Mouse (Mus musculus) neural tube, embryonic 11.5 days (tissue): ENCODE results near the gene Vps11. TPM values are rescaled to one million over a fixed set of nuclear protein-coding genes. Genes with fewer than 3 reads are reported as not detected.
A peak's percentile ranks its signal among the peaks of the same experiment; 100 is the strongest.
"Not testable (repeated sequence)": the region's sequence is repeated elsewhere in the genome, so short reads cannot be mapped to it uniquely, and the experiment has no call there.

Experiments used
- ATAC-seq: fragments of 200-750 bp; cut with Nextera tagmentation; 2 replicates; pipeline ENCODE4 v1.8.0; 2017; ENCODE audit warnings: moderate number of reproducible peaks, mild to moderate bottlenecking, moderate TSS enrichment, moderate library complexity; ENCODE audit not compliant: insufficient read depth, low FRiP score, low TSS enrichment
- DNase-seq: peaks from one replicate; pipeline ENCODE4 v3.0.0-alpha.2; 2015; ENCODE audit warnings: low spot score
- H3K27ac ChIP-seq: fragments of 300-500 bp; sonication (generic); 2 replicates; pipeline ENCODE4 v1.5.1; 2014; ENCODE audit warnings: low read depth, mild to moderate bottlenecking, low read length
- H3K27me3 ChIP-seq: fragments of 300-500 bp; sonication (generic); 2 replicates; pipeline ENCODE4 v1.6.1; 2014; ENCODE audit warnings: mild to moderate bottlenecking, low read length, mixed read lengths; ENCODE audit not compliant: control insufficient read depth, insufficient read depth
- H3K36me3 ChIP-seq: fragments of 300-500 bp; sonication (generic); 2 replicates; pipeline ENCODE4 v1.6.1; 2014; ENCODE audit warnings: mild to moderate bottlenecking, low read length, moderate library complexity, mixed read lengths; ENCODE audit not compliant: control insufficient read depth, insufficient read depth
- H3K4me1 ChIP-seq: fragments of 300-500 bp; sonication (generic); 2 replicates; pipeline ENCODE4 v1.6.1; 2014; ENCODE audit warnings: low read length, mixed read lengths; ENCODE audit not compliant: control insufficient read depth, insufficient read depth
- H3K4me2 ChIP-seq: fragments of 300-500 bp; sonication (generic); 2 replicates; pipeline ENCODE4 v1.6.1; 2014; ENCODE audit warnings: low read depth, mild to moderate bottlenecking, moderate library complexity
- H3K4me3 ChIP-seq: fragments of 300-500 bp; sonication (generic); 2 replicates; pipeline ENCODE4 v1.5.1; 2014; ENCODE audit warnings: low read depth, low read length
- H3K9ac ChIP-seq: fragments of 300-500 bp; sonication (generic); 2 replicates; pipeline ENCODE4 v1.6.1; 2014; ENCODE audit warnings: mild to moderate bottlenecking, low read length
- H3K9me3 ChIP-seq: fragments of 300-500 bp; sonication (generic); 2 replicates; pipeline ENCODE4 v1.6.1; 2016; ENCODE audit warnings: low read length; ENCODE audit not compliant: control insufficient read depth
- WGBS: fragments of 180-500 bp; shearing (Covaris S2); extraction: QIAGEN DNeasy Blood & Tissue Kit; methylation state at CpG from one replicate; pipeline ENCODE4 v1.1.7; 2014; 5-methylcytosine and 5-hydroxymethylcytosine counted together
- microRNA-seq: library from miRNA; unstranded; fragments of <30 nt; microRNA quantifications from one replicate; pipeline ENCODE4, GENCODE M21; 2016
- polyA plus RNA-seq: library from polyadenylated mRNA; unstranded; fragments of >200 nt; fragmentation: Nextera tagmentation; extraction: Ambion mirVana; gene quantifications from 2 replicates; pipeline ENCODE4 v1.2.1, GENCODE M21; 2014

Vps11 gene
- polyA plus RNA-seq, 1 experiment from 2014 or later = 32.9 TPM

DNA sequence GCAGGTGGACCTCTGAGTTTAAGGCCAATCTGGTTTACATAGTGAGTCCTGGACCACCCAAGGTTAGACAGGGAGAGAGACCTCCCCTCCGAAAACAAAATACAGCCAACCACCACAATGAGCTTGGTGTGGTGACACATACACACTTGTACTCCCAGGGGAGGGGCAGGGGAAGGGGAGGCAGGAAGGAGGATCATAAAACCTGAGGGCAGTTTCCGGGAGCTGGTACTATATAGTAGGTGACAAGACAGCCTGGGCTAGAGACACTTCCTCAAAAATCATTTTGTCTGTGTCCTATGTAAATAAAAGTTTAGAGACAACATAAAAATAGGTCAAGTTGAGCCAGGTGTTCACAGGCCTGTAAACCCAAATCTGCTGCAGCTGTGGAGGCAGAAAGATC, 54.2 kb downstream of the Vps11 start:
- ATAC-seq = no peak
- no peak for DNase-seq
- H3K9ac ChIP-seq = no peak overlapping the region
- H3K27me3 ChIP-seq = no peaks in the 10 kb centered on the region
- no peaks in the 10 kb centered on the region for H3K9me3 ChIP-seq
- H3K4me3 ChIP-seq = no peak overlapping the region
- H3K27ac ChIP-seq = no peak overlapping the region
- 77% methylated on average over 2 of the region's 2 CpGs for WGBS
- peaks cover 12% of the 10 kb centered on the region for H3K4me1 ChIP-seq
- no peak overlapping the region for H3K4me2 ChIP-seq
- H3K36me3 ChIP-seq = 0 out of 2 replicates have a peak, but pooled peaks cover 2% of the 10 kb centered on the region

DNA sequence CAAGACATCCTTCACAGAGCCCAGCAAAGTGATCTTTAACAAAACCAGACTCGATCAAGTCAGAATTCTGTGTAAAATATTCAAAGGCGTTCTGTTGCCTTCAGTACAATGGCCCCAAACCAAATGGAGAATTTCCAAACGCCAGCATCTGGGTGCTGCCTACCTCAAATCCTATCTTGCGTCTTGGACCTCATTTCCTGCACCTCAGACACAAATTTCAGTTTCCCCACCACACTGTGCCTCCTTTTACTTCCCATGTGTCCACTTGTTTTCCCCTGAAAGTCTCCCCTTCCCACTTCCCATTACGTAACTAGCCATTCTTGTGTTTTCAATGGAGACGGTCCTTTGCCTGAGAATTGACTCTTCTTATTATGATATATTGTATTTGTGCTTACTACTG, 54.9 kb downstream of the Vps11 start:
- no peak overlapping the region for H3K4me2 ChIP-seq
- 0 out of 2 replicates have a peak, but pooled peaks cover 2% of the 10 kb centered on the region for H3K36me3 ChIP-seq
- H3K9ac ChIP-seq = no peak overlapping the region
- H3K4me3 ChIP-seq = no peak overlapping the region
- ATAC-seq (no peak), DNase-seq (no peak)
- no peak overlapping the region for H3K27ac ChIP-seq
- WGBS = 94% methylated on average over 6 of the region's 6 CpGs
- no peaks in the 10 kb centered on the region for H3K27me3 ChIP-seq
- peaks cover 8% of the 10 kb centered on the region; the same call in 1 of the 2 replicates for H3K4me1 ChIP-seq
- H3K9me3 ChIP-seq = no peaks in the 10 kb centered on the region

DNA sequence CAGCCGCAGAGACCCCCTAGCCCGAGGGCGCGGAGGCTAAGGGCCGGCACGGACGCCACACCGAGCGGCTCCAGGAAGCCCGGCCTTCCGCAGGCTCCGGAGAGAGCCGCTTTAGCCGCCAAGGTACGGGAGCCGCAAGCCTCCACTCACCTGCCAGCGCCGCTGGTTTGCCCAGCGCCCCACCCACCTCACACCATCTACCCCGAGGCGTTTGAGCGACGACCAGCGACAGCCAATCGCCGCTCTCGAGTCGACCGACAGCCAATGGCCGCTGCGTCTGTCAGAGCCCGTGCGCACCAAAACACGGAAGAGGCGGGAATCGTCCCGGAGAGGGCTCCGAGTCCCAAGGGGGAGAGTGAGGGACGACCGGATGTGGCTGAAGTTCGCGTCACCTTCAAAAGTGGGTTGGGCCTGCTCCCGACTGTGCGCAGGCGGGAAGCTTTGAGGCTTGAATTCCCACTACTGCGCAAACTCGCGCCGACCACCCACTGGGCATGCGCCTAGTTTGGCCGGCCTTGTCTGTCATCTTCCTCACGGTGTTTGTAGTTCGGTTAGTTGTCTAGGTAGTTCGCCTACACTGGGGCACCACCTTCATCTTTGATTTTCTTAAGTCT, 55.9 kb downstream of the Vps11 start, which contains the start of gene Hinfp:
Gene Hinfp, minus strand, starts transcription at position 206 of the 614 bp plus-strand sequence.
- Histone ChIP-seq H3K27ac (0 out of 2 replicates have a peak within 1 kb of the TSS, but pooled peaks have one; percentile 28), H3K36me3 (0 out of 2 replicates have a peak, but pooled peaks cover 2% of the 10 kb centered on the region), H3K9me3 (no peaks in the 10 kb centered on the region), H3K4me3 (peak within 1 kb of the TSS; percentile 77), H3K4me2 (peak within 1 kb of the TSS; percentile 55), H3K9ac (peak within 1 kb of the TSS; percentile 79), H3K27me3 (no peaks in the 10 kb centered on the region), H3K4me1 (peaks cover 6% of the 10 kb centered on the region; the same call in 1 of the 2 replicates)
- WGBS = under 1% methylated on average over 54 of the region's 54 CpGs
- peak; percentile 99 for ATAC-seq
- peak; percentile 99 for DNase-seq

DNA sequence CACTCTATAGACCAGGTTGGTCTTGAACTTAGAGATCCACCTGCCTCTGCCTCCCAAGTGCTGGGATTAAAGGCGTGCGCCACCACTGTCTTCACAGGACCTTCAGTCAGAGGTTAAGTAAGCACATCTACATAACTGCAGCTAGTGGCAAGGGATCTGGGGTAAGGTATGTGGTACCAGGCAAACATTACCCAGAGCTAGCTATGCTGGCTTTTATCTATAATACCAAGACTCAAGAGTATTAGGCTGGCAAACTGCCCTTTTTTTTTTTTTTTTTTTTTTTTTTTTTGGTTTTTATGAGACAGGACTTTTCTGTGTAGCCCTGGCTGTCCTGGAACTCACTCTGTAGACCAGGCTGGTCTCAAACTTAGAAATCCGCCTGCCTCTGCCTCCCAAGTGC, 61.5 kb downstream of the Vps11 start:
- not testable (repeated sequence) for H3K4me2 ChIP-seq, H3K4me3 ChIP-seq, H3K9ac ChIP-seq, DNase-seq, H3K27me3 ChIP-seq, ATAC-seq, H3K9me3 ChIP-seq, H3K27ac ChIP-seq, H3K4me1 ChIP-seq
- H3K36me3 ChIP-seq = peaks cover 17% of the 10 kb centered on the region
- 94% methylated on average over 3 of the region's 3 CpGs for WGBS

Small RNAs within 50 kb of the gene (microRNA-seq; reads per million reads assigned to microRNA genes)
- gene Gm44335 (not detected), gene Mir7085 (not detected)

Other genes starting within 250 kb of the Vps11 start
- gene Gm49380, start 248.2 kb downstream of the Vps11 start, polyA plus RNA-seq = 0.20 and 0.95 TPM in 2 replicates
- 62.4 and 71.1 TPM in 2 replicates for gene Rnf26, start 248.2 kb downstream of the Vps11 start, polyA plus RNA-seq
- 14.3 and 15.0 TPM in 2 replicates for gene Mcam, start 227.2 kb downstream of the Vps11 start, polyA plus RNA-seq
- gene Cbl, start 127.6 kb downstream of the Vps11 start, polyA plus RNA-seq = 19.1 and 22.2 TPM in 2 replicates
- gene Ccdc153, start 121.0 kb downstream of the Vps11 start, polyA plus RNA-seq = not detected in 2 replicates
- 0.11 TPM in 1 of 2 replicates, not detected in the other for gene Pdzd3, start 110.2 kb downstream of the Vps11 start, polyA plus RNA-seq
- gene Nlrx1, start 93.1 kb downstream of the Vps11 start, polyA plus RNA-seq = 2.4 and 3.2 TPM in 2 replicates
- 4.5 and 5.0 TPM in 2 replicates for gene Abcg4, start 73.1 kb downstream of the Vps11 start, polyA plus RNA-seq
- gene Hinfp, start 56.0 kb downstream of the Vps11 start, polyA plus RNA-seq = 23.6 and 26.9 TPM in 2 replicates
- gene C2cd2l, start 41.4 kb downstream of the Vps11 start, polyA plus RNA-seq = 14.9 and 17.1 TPM in 2 replicates
- 47.6 and 48.6 TPM in 2 replicates for gene Dpagt1, start 35.7 kb downstream of the Vps11 start, polyA plus RNA-seq
- 366 and 382 TPM in 2 replicates for gene H2afx, start 27.0 kb downstream of the Vps11 start, polyA plus RNA-seq
- 139 and 140 TPM in 2 replicates for gene Hmbs, start 17.4 kb downstream of the Vps11 start, polyA plus RNA-seq
- 36.7 and 38.8 TPM in 2 replicates for gene Hyou1, start 17.8 kb upstream of the Vps11 start, polyA plus RNA-seq
- 26.8 and 31.8 TPM in 2 replicates for gene Slc37a4, start 35.2 kb upstream of the Vps11 start, polyA plus RNA-seq
- gene Rps25, start 45.5 kb upstream of the Vps11 start, polyA plus RNA-seq = 1,766 and 1,857 TPM in 2 replicates
- gene Trappc4, start 45.9 kb upstream of the Vps11 start, polyA plus RNA-seq = 204 and 214 TPM in 2 replicates
- gene Ccdc84, start 56.9 kb upstream of the Vps11 start, polyA plus RNA-seq = 20.9 and 21.8 TPM in 2 replicates
- not detected in 2 replicates for gene Foxr1, start 79.5 kb upstream of the Vps11 start, polyA plus RNA-seq
- gene Upk2, start 93.3 kb upstream of the Vps11 start, polyA plus RNA-seq = 0.29 TPM in 1 of 2 replicates, not detected in the other
- 8.0 and 8.8 TPM in 2 replicates for gene Bcl9l, start 121.2 kb upstream of the Vps11 start, polyA plus RNA-seq
- gene Cxcr5, start 200.2 kb upstream of the Vps11 start, polyA plus RNA-seq = not detected in 2 replicates
- 11.6 and 11.9 TPM in 2 replicates for gene Ddx6, start 243.2 kb upstream of the Vps11 start, polyA plus RNA-seq